Mouse (Mus musculus): ENCODE measurements around the gene Pid1.

GRCm38 (mm10) chr1:84199890-84200289 is 164.1 kb downstream of the Pid1 start:
- TF ChIP-seq CTCF (IDR thresholded peaks at IDR 0.05; ENCODE audit: low read depth) (no peak), EP300 (IDR thresholded peaks at IDR 0.05; ENCODE audit: low read depth) (no peak)
